Mouse (Mus musculus) liver, embryonic 14 days (tissue): ENCODE data around the gene Gm4894. TPM values are rescaled to one million over a fixed set of nuclear protein-coding genes. Genes with fewer than 3 reads are reported as not detected.

ENCODE experiments used
- polyA plus RNA-seq: library from polyadenylated mRNA; depleted of rRNA; stranded (reverse); fragments of >200 nt; gene quantifications from 2 replicates; pipeline ENCODE4 v1.2.3, GENCODE M21; 2012; rRNA removed

The Gm4894 gene
- not detected in 2 replicates for polyA plus RNA-seq

DNA sequence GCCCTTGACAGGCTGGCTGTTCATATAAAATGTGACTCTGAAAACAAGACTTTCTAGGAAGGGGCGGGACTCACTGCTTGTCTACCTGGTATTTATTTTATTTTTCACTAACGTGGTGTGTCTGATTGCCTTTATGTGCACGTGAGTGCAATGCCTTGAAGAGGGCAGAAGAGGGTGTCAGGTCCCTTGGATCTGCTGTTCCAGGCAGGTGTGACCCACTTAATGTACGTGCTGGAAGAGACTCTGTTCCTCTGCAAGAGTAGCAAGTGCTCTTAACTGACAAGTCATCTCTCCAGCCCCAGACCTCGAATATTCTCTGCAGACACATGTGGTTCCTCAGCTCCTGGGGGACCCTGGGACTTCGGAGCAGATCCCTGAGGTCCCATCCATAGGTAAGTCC is at the start of gene Gm4894:
Gene Gm4894, plus strand, starts transcription at position 301 of the 400 bp plus-strand sequence.

Other genes starting within 250 kb of the Gm4894 start
- 17.3 and 20.4 TPM in 2 replicates for gene Zw10, start 194.9 kb upstream of the Gm4894 start, polyA plus RNA-seq
- 0.01 and 0.02 TPM in 2 replicates for gene Tmprss5, start 169.3 kb upstream of the Gm4894 start, polyA plus RNA-seq
- gene Drd2, start 90.1 kb downstream of the Gm4894 start, polyA plus RNA-seq, result not detected in 2 replicates
- not detected in 2 replicates for gene Ankk1, start 176.5 kb downstream of the Gm4894 start, polyA plus RNA-seq
- 0.20 and 0.21 TPM in 2 replicates for gene Ttc12, start 235.7 kb downstream of the Gm4894 start, polyA plus RNA-seq